Mouse (Mus musculus) ES-E14 (cell line): ENCODE results near the gene Cdh5. TPM values are rescaled to one million over a fixed set of nuclear protein-coding genes. Genes with fewer than 3 reads are reported as not detected.
"Not testable (repeated sequence)": the region's sequence is repeated elsewhere in the genome, so short reads cannot be mapped to it uniquely, and the experiment has no call there.

ENCODE experiments used
- DNase-seq: peaks from one replicate; pipeline ENCODE4 v3.0.0-alpha.2; 2013; ENCODE audit warnings: low read depth, low spot score
- H3K27ac ChIP-seq: 2 replicates; pipeline ENCODE4 v1.5.1; 2012; ENCODE audit warnings: low read depth, mild to moderate bottlenecking, low read length, moderate library complexity, mixed read lengths; ENCODE audit not compliant: poor library complexity, insufficient read depth, severe bottlenecking
- H3K36me3 ChIP-seq: 2 replicates; pipeline ENCODE4 v1.6.1; 2012; ENCODE audit warnings: mild to moderate bottlenecking, low read length, moderate library complexity, mixed read lengths; ENCODE audit not compliant: control insufficient read depth, poor library complexity, insufficient read depth, severe bottlenecking
- H3K4me1 ChIP-seq, 2 experiments: fragments of 150-350 bp in 1 of 2; sonication (generic) in 1 of 2; 2 replicates each; pipeline ENCODE4 v1.6.1; 2012; ENCODE audit warnings: low read length in 2 of 2, mild to moderate bottlenecking in 1 of 2, mixed read lengths in 1 of 2; ENCODE audit not compliant: control insufficient read depth in 2 of 2, insufficient read depth in 2 of 2, poor library complexity in 1 of 2
- H3K4me3 ChIP-seq, 2 experiments: fragments of 150-350 bp in 1 of 2; sonication (generic) in 1 of 2; 2 replicates each; pipeline ENCODE4 v1.5.1; 2012; ENCODE audit warnings: low read length in 2 of 2, low read depth in 1 of 2, mild to moderate bottlenecking in 1 of 2, mixed read lengths in 1 of 2; ENCODE audit not compliant: insufficient read depth in 1 of 2, poor library complexity in 1 of 2, severe bottlenecking in 1 of 2
- H3K9ac ChIP-seq: 2 replicates; pipeline ENCODE4 v1.6.1; 2012; ENCODE audit warnings: low read depth, mild to moderate bottlenecking, low read length, mixed read lengths; ENCODE audit not compliant: poor library complexity, insufficient read depth, severe bottlenecking
- H3K9me3 ChIP-seq: fragments of 150-350 bp; sonication (generic); 2 replicates; pipeline ENCODE4 v1.6.1; 2012; ENCODE audit warnings: low read depth, mild to moderate bottlenecking, low read length; ENCODE audit not compliant: control insufficient read depth, insufficient read depth
- CHD2 ChIP-seq: IDR thresholded peaks from 2 replicates; pipeline ENCODE4 v1.6.1; 2014; ENCODE audit warnings: mild to moderate bottlenecking, low read depth, low read length, inconsistent platforms
- HCFC1 ChIP-seq: IDR thresholded peaks from 2 replicates; pipeline ENCODE4 v1.6.1; 2012; ENCODE audit warnings: low read length, inconsistent platforms, borderline replicate concordance; ENCODE audit not compliant: insufficient read depth
- MAFK ChIP-seq: IDR thresholded peaks from 2 replicates; pipeline ENCODE4 v1.6.1; 2014; ENCODE audit warnings: mild to moderate bottlenecking, low read depth, low read length, inconsistent platforms; ENCODE audit not compliant: insufficient read depth
- ZC3H11A ChIP-seq: IDR thresholded peaks from 2 replicates; pipeline ENCODE4 v1.6.1; 2012; ENCODE audit warnings: low read depth, mild to moderate bottlenecking, inconsistent platforms, low read length, borderline replicate concordance
- ZNF384 ChIP-seq: IDR thresholded peaks from 2 replicates; pipeline ENCODE4 v1.6.1; 2012; ENCODE audit warnings: low read depth, low read length, inconsistent platforms
- in situ Hi-C, 2 experiments: fragments of 600-800 bp; cut with MboI; formaldehyde crosslinking; loops; one replicate each; pipeline ENCODE4 v1.15.1; 2025; ENCODE audit warnings: low sequenced_read_pairs in 2 of 2, inconsistent platforms in 1 of 2; ENCODE audit not compliant: unreplicated experiment in 2 of 2
- total RNA-seq: library from RNA; depleted of rRNA; stranded (reverse); fragments of 300-350 nt; gene quantifications from 2 replicates; pipeline ENCODE4 v1.2.3, GENCODE M21; 2012

Cdh5 gene
- total RNA-seq, 1 experiment, result 2.0 TPM

GRCm38 (mm10) chr8:104100724-104101123 is 701 bp upstream of the Cdh5 start:
- TF ChIP-seq MAFK, result peak; percentile 65
- in situ Hi-C loops, result not testable (repeated sequence)

GRCm38 (mm10) chr8:104103462-104103861 is 2.0 kb downstream of the Cdh5 start:
- Histone ChIP-seq H3K4me3 (no peak overlapping the region), H3K9ac (no peak overlapping the region), H3K36me3 (no peaks in the 10 kb centered on the region), H3K4me1 (peaks cover 2 to 3% of the 10 kb centered on the region in 2 experiments; a peak in 2 of 4 replicates), H3K27ac (no peak overlapping the region), H3K9me3 (no peaks in the 10 kb centered on the region)
- DNase-seq, result no peak
- in situ Hi-C loops, result no loop called here
- TF ChIP-seq ZC3H11A, result no peak
- no peak for TF ChIP-seq ZNF384
- no peak for TF ChIP-seq HCFC1
- TF ChIP-seq MAFK, result no peak
- TF ChIP-seq CHD2, result no peak

More at GRCm38 (mm10) chr8:104100724-104101123, 701 bp upstream of the Cdh5 start:
- DNase-seq, H3K36me3 ChIP-seq, H3K9me3 ChIP-seq, H3K4me1 ChIP-seq, H3K27ac ChIP-seq, H3K4me3 ChIP-seq, H3K9ac ChIP-seq: not testable (repeated sequence)

- in situ Hi-C loops, result no loop called here
- Histone ChIP-seq H3K4me1 (peaks cover 0 to 3% of the 10 kb centered on the region in 2 experiments; a peak in 1 of 4 replicates), H3K36me3 (no peaks in the 10 kb centered on the region), H3K9me3 (no peaks in the 10 kb centered on the region), H3K9ac (no peak overlapping the region), H3K27ac (no peak overlapping the region), H3K4me3 (no peak overlapping the region)
- no peak for DNase-seq
- TF ChIP-seq ZC3H11A (no peak), CHD2 (no peak), ZNF384 (no peak), HCFC1 (no peak), MAFK (no peak)
Observed at GRCm38 (mm10) chr8:104105768-104106167, 4.3 kb downstream of the Cdh5 start.

- no peak for TF ChIP-seq ZNF384
- TF ChIP-seq ZC3H11A, result no peak
- no peak for TF ChIP-seq MAFK
- TF ChIP-seq HCFC1, result no peak
- no peak for TF ChIP-seq CHD2
- in situ Hi-C loops, result no loop called here
- no peak overlapping the region for H3K4me3 ChIP-seq
- H3K9me3 ChIP-seq, result no peaks in the 10 kb centered on the region
- no peak overlapping the region for H3K9ac ChIP-seq
- no peaks in the 10 kb centered on the region for H3K36me3 ChIP-seq
- DNase-seq, result no peak
- H3K4me1 ChIP-seq, result peaks cover 0 to 1% of the 10 kb centered on the region in 2 experiments; a peak in 1 of 4 replicates
- no peak overlapping the region for H3K27ac ChIP-seq
Observed at GRCm38 (mm10) chr8:104106276-104106946, 5.0 kb downstream of the Cdh5 start.

- Histone ChIP-seq H3K27ac (no peak overlapping the region), H3K36me3 (no peaks in the 10 kb centered on the region), H3K9ac (no peak overlapping the region), H3K9me3 (no peaks in the 10 kb centered on the region), H3K4me3 (no peak overlapping the region), H3K4me1 (no peaks in the 10 kb centered on the region)
- no peak for DNase-seq
- in situ Hi-C loops, result no loop called here
- TF ChIP-seq ZC3H11A (no peak), ZNF384 (no peak), HCFC1 (no peak), MAFK (no peak), CHD2 (no peak)
Observed at GRCm38 (mm10) chr8:104107111-104107510, 5.7 kb downstream of the Cdh5 start.
